Mouse (Mus musculus) olfactory bulb, adult 2 months (tissue): ENCODE results near the gene Prkag2. TPM values are rescaled to one million over a fixed set of nuclear protein-coding genes. Genes with fewer than 3 reads are reported as not detected.

ENCODE experiments used
- H3K27ac ChIP-seq: fragments of 200-500 bp; 2 replicates; pipeline ENCODE4 v1.5.1; 2012; ENCODE audit warnings: low read depth, low read length; ENCODE audit not compliant: insufficient read depth
- H3K4me1 ChIP-seq: fragments of 200-500 bp; 2 replicates; pipeline ENCODE4 v1.6.1; 2012; ENCODE audit warnings: low read length; ENCODE audit not compliant: control insufficient read depth, insufficient read depth
- H3K4me3 ChIP-seq: fragments of 200-500 bp; 2 replicates; pipeline ENCODE4 v1.5.1; 2012; ENCODE audit warnings: mild to moderate bottlenecking, low read depth, low read length, moderate library complexity; ENCODE audit not compliant: insufficient read depth
- CTCF ChIP-seq: fragments of 200-500 bp; IDR thresholded peaks from 2 replicates; pipeline ENCODE4 v1.5.1; 2012; ENCODE audit warnings: low read depth, mild to moderate bottlenecking, low read length, moderate library complexity; ENCODE audit not compliant: insufficient read depth
- POLR2A ChIP-seq: fragments of 200-500 bp; IDR thresholded peaks from 2 replicates; pipeline ENCODE4 v1.6.1; 2012; ENCODE audit warnings: mild to moderate bottlenecking, low read depth, low read length, moderate library complexity; ENCODE audit not compliant: insufficient read depth
- WGBS: fragments of 180-500 bp; shearing (Covaris S2); methylation state at CpG from one replicate; pipeline ENCODE4 v1.1.7; 2018; 5-methylcytosine and 5-hydroxymethylcytosine counted together
- polyA plus RNA-seq: library from polyadenylated mRNA; stranded (reverse); fragments of >200 nt; gene quantifications from 2 replicates; pipeline ENCODE4 v1.2.4, GENCODE M21; 2012; ENCODE audit warnings: low replicate concordance; ENCODE audit not compliant: missing spikeins, insufficient read depth, insufficient read length

The Prkag2 gene
- polyA plus RNA-seq, 1 experiment = not detected

DNA sequence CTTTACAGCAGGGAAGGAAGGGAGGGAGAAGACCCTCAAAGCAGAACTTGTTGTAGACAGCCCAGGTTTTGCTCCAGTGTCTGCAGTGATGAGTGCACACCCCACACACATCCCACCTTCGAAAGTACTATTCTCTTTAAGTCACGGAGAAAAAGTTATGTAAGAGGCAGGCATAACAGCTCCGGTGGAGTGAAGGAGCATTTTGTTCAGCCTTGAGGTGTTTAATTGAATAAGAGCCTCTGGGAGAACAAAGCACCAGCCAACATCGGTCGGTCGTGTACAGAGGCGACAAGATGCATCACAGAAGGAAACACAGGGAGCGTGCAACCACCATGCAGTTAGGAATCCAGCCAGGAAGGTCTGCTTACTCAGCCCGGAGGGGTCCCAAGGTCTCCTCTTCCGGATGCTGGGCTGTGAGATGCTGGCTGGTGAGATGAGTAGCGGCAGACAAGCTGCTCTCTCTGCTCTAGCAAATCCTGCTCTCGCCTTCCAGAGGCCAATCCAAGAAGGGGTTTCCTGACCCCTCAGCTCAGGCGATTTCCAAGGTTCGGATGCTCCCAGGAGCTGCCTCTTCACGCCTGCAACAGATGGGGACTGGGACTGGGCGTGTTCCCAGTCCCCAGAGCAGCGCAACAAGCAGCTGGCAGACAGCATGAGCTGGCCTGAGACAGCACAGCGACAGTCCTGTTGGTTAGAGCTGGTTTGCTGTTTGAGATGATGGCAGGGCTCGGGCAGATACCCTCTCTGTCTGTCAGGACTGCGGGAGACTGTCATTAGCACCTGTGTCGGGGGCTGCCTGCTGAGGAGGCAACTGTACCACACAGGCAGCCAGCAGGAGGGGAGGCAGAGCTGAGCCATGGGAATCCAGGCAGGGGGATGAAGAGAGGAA lies 41.3 kb downstream of the Prkag2 start:
- WGBS = 15% methylated on average over 21 of the region's 21 CpGs
- H3K27ac ChIP-seq = no peak overlapping the region
- peaks cover 43% of the 10 kb centered on the region for H3K4me1 ChIP-seq
- peak overlapping the region; percentile 9 for H3K4me3 ChIP-seq
- TF ChIP-seq POLR2A (no peak), CTCF (no peak)

DNA sequence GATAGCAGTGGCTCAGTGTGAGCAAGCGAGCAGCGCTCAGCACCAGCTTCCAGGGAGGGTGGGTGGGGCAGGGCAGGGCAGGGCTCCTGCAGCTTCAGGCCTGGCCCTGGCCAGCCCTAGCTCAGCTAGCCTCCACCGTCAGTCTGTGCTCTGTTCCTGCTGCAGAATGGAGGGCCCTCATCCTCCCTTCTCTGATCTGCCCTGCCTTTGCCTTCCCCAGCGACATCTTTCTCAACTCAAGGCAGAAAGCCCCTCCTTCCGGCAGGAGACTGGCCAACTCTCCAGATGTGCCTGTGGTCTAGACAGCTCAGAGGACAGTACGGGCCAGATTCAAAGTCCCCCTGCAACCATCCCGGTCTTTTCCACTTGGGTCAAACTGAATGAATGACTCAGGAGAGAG lies 42.0 kb downstream of the Prkag2 start:
- no peak for TF ChIP-seq POLR2A
- 69% methylated on average over 7 of the region's 7 CpGs for WGBS
- no peak overlapping the region for H3K4me3 ChIP-seq
- no peak overlapping the region for H3K27ac ChIP-seq
- H3K4me1 ChIP-seq = peaks cover 50% of the 10 kb centered on the region

DNA sequence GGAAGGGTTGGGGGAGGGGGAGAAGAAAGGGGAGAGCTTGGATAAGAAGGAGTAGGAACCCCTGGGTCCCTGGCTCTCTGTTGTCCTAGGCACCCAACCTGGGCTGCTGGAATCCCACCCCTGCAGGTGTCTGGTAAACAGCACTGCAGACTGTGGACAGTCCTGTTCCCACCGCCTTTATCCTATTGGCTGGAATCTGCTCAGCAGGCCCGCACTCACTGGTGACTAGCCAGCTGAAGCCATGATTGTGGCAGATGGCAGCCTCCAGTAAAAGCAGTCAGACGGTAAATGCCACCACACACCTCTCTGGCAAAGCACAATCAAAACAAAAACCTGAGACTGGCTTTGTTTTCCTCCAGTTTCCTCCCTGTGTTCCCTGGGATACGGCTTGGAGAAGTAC lies 45.2 kb downstream of the Prkag2 start:
- no peak overlapping the region for H3K4me3 ChIP-seq
- no peak overlapping the region for H3K27ac ChIP-seq
- WGBS = 85% methylated on average over 4 of the region's 4 CpGs
- peaks cover 51% of the 10 kb centered on the region for H3K4me1 ChIP-seq
- no peak for TF ChIP-seq CTCF
- no peak for TF ChIP-seq POLR2A

DNA sequence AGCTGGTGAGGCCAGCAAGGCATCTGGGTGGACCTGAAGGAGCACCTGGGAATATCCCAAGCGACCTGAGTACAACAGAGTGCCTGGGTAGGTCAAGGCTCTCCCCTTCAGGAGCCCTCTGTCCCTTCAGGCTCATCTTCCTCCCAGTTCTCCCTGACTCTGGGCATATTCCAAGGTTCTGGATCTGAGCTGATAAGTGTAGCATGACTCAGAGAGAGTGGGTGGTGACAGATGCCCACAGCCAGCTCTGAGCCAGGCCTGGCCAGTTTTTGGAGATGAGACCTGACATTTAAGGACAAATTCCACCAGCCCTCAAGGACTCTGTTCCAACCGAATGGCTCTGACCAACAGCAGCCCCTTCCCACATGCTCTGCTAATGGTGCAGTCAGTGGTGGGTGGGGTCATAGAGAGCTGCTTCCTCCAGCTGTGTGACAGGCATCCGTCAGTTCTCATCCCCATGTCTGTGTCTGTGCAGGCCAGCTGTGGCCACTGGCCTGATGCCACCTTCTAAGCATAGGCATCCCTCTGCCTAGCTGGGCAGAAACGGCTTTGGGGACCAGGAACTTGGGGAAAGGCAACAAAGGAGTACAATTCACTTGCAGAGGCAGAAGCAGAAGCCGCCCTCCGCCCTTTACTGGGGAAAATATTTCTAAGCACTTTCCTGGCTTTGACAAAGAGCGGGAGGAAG lies 46.3 kb downstream of the Prkag2 start:
- 0 out of 2 replicates have a peak overlapping the region, but pooled peaks have one; percentile 6 for H3K27ac ChIP-seq

DNA sequence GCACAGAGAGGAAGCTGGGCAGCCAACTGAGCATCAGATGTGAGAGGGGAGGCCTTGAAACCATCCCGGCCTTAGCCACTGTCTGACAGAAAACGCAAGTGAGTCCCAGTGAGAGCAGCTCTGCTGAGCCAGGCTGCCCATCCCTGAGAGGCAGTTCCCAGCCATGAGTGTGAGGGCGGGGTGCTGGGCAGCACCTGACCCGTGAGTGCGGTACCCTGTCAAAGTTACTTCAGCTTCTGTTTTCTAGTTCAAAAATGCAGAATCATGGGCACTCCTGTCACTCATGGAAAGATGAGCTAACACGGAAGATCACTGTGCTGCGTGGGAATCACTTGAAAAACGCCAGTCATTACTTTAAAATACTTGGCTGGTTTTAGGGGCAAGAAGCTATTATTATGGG lies 49.6 kb downstream of the Prkag2 start:
- H3K27ac ChIP-seq = no peak overlapping the region
- TF ChIP-seq POLR2A (no peak), CTCF (no peak)
- H3K4me1 ChIP-seq = peaks cover 35% of the 10 kb centered on the region
- WGBS = 58% methylated on average over 8 of the region's 8 CpGs
- H3K4me3 ChIP-seq = no peak overlapping the region

More for the DNA sequence above, 46.3 kb downstream of the Prkag2 start:
- TF ChIP-seq CTCF = no peak
- no peak for TF ChIP-seq POLR2A
- no peak overlapping the region for H3K4me3 ChIP-seq
- H3K4me1 ChIP-seq = peaks cover 43% of the 10 kb centered on the region
- 71% methylated on average over 7 of the region's 7 CpGs for WGBS

DNA sequence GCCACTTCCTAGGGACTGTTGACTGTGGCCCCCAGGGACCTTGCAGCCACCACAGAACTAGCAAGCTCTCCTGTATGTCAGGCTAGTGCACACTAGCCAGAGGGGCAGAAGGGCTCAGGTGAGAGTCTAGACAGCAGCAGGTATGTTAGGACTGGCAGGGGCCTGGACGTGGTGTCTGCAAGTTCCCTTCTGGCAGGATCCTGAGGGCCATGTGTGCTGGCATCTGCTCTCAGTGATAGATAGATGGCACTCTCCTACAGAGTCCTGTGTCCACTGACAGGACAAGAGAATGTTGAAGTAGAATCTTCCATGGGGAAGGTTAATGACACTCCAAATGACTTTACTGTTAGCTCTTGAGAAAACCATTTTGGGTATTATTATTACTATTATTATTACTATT lies 52.8 kb downstream of the Prkag2 start:
- Histone ChIP-seq H3K4me1 (peaks cover 16% of the 10 kb centered on the region), H3K4me3 (no peak overlapping the region), H3K27ac (no peak overlapping the region)
- TF ChIP-seq POLR2A = no peak
- no peak for TF ChIP-seq CTCF
- WGBS = 88% methylated on average over 1 of the region's 1 CpGs

DNA sequence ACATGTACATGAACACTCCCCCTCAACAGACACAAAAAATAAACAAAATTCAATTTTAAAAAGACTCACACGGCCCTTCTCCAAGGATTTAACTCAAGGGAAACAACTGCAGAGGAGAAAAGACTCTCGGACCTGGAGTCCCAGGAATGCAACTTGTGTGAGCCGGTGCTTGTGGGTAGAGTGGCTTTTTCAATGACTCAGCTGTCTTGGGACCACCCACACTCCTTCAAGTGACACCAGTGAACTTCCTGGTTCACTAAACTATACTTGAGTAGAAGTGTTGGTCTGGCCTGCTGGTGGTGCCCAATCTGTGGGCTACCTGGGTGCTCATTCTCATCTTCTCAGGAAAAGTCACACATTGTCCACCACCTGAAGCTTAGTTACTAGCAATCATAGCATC lies 53.7 kb downstream of the Prkag2 start:
- Histone ChIP-seq H3K4me1 (peaks cover 16% of the 10 kb centered on the region), H3K4me3 (no peak overlapping the region), H3K27ac (no peak overlapping the region)
- 80% methylated on average over 3 of the region's 3 CpGs for WGBS
- TF ChIP-seq CTCF = no peak
- no peak for TF ChIP-seq POLR2A

DNA sequence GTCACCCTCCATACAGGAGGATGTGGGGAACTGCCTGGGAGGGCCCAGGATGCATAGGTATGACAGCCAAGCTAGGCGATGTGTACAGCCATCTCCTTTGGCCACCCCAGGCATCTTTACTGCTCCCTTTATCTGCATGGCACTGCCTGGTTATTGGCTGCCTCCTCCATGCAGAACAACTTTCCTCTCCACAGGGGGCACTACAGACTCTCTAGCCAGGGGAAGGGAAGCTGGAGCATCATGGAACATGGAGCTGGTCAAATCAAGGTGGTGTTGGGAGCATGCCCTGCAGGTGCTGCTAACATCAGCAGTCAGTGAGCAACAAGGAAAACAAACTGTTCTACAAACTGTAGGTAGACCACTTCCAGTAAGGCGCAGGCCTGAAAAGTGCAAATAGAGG lies 56.4 kb downstream of the Prkag2 start:
- Histone ChIP-seq H3K27ac (no peak overlapping the region), H3K4me1 (peaks cover 6% of the 10 kb centered on the region), H3K4me3 (no peak overlapping the region)
- WGBS = 93% methylated on average over 2 of the region's 2 CpGs
- no peak for TF ChIP-seq POLR2A
- no peak for TF ChIP-seq CTCF

DNA sequence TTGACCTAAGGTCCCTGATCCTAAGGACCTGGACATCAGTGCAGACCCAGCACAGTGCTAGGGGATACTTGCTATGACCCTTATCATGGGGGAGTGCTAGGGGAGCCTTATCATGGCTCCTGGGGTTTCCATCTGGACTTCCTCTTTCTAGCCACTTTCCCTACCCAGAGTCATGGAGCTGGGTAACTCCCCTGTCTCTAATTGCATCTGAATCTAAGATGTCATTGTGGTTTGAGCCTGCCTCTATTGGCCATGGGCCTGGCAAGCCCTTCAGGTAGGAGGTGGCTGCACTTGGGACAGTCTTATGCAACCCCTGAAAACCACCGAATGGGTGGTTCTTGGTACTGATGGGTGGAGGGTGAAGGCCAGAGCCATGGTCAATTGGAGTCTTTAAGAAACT lies 58.5 kb downstream of the Prkag2 start:
- Histone ChIP-seq H3K4me1 (peaks cover 2% of the 10 kb centered on the region; the same call in 1 of the 2 replicates), H3K4me3 (no peak overlapping the region), H3K27ac (no peak overlapping the region)
- TF ChIP-seq CTCF (no peak), POLR2A (no peak)
- 84% methylated on average over 1 of the region's 1 CpGs for WGBS
